Mouse (Mus musculus): ENCODE results near the gene Prss57.
"Not testable (repeated sequence)": the region's sequence is repeated elsewhere in the genome, so short reads cannot be mapped to it uniquely, and the experiment has no call there.

Gene Prss57

DNA sequence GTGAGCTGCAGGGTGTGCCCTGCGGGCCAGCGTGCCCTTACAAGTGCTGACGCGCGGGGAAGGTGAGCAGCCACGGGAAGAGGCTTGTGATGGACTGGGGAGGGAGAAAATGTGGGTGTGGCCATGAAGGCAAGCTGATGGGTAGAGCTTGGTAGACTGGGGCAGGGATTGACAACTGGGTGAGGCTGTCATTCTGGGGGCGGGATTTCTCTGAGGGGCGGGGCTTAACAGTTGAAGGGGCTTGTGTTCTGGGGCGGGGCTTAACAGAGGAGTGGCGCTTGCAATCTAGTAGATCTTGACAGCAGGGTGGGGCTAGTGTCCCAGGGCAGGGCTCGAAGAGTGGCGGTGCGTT is 10.1 kb downstream of the Prss57 start:
- DNase-seq (ENCODE audit: low spot score): no peak

DNA sequence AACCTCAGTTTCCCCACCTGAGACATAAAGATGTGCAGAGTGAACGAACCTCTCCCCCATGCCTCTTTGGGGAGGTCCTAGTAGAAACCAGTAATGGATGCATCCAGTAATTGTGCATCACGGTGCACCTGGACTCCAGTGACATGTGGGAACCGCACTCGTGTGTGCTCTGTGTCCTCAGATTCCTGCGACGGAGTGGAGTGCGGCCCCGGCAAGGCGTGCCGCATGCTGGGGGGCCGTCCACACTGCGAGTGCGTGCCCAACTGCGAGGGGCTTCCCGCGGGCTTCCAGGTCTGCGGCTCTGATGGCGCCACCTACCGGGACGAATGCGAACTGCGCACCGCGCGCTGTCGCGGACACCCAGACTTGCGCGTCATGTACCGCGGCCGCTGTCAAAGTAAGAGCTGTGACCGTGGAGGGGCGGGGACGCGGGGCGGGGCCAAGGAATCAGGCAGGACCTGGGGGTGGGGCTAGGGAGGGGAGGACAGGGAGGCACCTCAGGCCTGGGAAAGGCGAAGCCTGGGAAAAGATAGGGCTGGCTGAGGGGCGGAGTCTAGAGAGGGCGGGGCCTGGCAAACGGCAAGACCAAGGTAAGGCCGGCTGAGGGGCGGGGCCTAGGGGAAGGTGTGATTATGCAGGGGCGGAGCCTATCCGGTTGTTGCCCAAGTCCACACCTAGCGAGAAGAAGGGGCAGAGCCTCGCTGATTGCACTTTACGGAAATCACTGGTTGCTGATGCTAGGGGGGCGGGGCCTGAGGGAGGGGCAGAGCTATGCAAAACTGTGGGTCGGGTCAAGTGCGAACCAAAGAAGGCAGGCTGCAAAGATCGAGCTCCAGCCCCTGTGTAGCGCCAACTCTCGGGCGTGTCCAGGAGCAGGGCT is 10.7 kb downstream of the Prss57 start:
- peak; percentile 93 for DNase-seq (ENCODE audit: low spot score)

DNA sequence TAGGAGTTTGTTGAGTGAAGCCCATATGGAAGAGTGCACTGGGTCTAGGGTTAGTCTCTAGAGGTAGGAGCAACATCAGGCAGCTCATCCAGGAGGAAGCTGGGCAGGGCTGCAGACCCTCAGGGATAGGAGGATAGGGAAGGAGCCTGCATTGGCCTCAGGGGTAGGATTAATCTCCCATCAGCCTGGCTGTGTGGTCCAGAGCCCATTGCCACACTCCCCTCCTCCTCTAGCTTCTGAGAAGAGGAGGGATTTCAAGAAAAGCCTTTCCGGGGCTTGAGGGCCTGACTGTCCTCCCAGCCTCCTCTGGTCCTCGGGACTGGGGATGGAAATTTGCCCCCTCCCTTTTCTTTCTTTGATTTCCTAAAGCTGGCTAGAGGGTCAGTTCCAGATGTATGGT is 11.6 kb downstream of the Prss57 start:
- no peak for DNase-seq (ENCODE audit: low spot score)

DNA sequence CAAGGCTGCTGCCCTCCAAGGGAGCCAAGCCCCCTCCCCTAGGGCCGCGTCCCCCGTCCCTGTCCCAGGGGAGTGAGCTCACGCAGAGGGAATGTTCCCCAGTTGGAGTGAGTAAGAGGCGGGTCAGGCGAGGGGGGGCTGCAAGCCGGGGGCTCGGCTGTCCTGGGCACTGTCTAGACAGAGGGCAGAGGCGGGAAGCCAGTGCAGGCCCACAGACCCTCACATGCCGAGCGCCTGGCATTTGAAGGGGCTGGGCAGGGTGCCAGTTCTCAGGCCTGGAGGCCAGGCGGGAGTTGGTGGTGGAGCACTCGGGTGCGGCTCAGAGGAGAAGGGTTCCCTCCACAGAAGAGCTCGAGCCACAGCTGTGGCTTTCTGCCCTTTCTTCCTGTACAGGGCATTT is 12.8 kb downstream of the Prss57 start:
- peak; percentile 38 for DNase-seq (ENCODE audit: low spot score)

DNA sequence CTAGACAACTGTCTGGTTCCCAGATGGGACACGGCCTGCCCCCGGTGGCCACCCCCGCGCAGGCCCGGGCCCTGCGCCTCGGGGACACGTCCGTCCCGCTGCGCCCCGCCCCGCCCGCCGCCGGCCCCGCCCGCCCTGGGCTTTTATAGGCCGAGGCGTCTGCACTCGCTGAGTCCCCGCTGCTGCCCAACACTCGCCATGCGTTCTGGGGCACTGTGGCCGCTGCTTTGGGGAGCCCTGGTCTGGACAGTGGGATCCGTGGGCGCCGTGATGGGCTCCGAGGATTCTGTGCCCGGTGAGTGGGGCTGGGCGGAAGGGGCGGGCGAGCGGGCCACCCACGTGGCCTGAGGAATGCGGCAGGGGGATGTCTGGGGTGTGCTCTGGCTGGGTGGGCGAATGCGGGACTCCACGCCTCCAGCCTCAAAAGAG is 13.6 kb downstream of the Prss57 start, which contains the start of gene Fstl3:
TSS of gene Fstl3 (plus strand) at position 170 of the 429 bp plus-strand sequence.
- no peak for DNase-seq (ENCODE audit: low spot score)

DNA sequence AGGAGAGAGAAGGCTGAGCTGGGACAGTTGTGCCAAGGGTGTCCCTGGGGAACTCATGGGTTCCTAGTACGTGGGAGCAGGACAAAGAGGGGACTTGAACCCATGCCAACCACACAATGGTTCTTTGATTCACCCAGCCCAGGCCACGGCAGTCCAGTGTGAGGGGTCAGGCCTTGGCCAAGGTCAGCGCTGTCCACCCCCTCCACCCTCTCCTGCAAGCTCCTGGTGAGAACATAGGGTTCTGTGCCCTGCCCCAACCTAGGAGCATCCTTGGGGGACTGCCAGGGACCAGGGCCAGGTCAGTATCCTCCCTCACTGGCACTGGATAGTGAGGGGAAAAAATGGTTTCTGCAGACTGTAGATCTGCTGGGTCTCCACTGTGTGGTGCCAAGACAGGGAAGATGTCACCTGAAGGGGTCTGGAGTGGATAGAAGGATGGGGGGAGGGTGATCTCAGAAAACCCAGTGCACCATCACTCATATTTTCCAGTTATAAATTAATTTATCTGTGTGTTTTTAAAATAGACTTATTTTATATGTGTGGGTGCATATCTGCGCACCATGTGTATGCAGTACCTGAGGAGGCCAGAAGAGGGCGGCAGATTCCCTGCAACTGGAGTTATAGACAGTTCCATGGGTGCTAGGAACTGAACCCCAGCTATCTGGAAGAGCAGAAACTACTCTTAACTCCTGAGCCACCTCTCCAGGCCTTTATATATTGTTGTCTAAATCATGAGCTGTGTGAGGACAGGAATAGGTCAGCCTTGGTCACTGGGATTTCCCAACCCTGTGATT is 16.1 kb downstream of the Prss57 start:
- no peak for DNase-seq (ENCODE audit: low spot score)

DNA sequence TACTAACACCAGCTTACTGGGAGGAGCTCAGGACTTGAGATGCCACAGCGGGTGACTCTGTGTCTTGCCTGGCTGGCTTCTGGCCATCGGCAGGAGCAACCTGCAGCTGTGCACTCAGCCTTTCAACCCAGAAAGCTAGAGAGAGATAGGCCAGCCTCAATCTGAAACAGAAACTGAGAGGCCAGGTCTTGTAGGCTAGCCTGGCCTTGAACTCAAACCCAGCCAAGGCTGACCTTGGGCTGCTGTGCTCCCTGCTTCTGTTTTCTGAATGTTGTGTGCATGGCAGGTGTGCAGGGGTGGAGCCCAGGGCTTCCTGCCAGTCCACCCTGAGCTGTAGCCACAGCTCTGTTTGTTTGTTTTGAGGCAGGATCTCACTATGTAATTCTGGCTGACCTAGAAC is 17.6 kb downstream of the Prss57 start:
- DNase-seq (ENCODE audit: low spot score): no peak

DNA sequence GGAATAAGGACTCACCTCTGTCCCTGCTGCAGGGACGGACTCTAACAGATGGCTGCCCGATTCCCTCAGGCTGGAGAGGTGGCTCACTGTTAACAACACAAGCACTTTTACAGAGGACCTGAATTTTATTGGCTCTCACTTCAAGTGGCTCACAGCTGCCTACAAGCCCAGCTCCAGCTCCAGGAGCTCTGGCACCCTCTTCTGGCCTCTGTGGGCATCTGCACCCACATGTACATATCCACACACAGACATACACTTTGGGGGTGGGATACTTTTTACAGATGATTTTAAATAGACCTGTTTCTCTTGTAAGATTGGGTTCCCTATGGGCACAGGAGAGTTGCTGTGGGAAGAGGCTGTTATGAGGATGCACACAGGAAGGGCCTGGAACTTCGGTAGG is 18.4 kb downstream of the Prss57 start:
- DNase-seq (ENCODE audit: low spot score): no peak

DNA sequence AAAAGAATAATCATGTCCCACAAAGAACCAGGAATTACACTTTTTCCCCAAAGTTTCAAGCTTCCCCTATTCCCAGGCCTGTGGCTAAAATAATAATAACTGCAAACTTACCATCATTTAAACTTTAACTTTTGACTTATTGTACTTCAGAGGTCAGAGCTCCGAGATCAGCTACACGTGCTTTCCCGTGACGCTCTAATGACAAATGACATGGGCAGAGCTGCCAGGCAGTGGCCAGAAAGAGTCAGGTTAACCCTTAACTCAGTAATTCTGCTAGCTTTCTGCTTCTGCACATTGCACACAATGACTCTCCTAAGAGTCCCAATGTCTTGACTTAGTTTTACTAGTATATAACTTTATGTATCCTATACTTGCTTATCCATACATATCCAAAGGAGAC is 21.4 kb downstream of the Prss57 start:
- no peak for DNase-seq (ENCODE audit: low spot score)

DNA sequence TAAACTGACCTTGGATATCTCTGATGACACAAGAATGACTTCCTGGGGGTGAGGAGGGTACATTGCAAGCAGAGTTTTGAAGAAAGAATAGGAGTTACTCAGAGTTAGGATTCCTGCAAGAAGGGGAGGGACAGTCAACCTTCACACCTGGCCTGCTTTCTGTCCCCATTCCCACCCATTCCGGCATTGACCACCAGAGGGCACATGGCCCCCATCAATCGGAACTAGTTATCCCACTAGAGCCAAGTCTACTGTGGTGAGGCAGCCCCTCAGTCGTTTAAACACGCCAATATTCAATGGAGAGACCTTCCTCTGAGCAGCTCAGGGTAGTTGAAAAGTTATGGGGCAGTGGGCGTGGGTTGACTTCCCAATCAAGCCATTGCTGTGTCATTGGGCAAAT is 22.4 kb downstream of the Prss57 start:
- peak; percentile 70 for DNase-seq (ENCODE audit: low spot score)

DNA sequence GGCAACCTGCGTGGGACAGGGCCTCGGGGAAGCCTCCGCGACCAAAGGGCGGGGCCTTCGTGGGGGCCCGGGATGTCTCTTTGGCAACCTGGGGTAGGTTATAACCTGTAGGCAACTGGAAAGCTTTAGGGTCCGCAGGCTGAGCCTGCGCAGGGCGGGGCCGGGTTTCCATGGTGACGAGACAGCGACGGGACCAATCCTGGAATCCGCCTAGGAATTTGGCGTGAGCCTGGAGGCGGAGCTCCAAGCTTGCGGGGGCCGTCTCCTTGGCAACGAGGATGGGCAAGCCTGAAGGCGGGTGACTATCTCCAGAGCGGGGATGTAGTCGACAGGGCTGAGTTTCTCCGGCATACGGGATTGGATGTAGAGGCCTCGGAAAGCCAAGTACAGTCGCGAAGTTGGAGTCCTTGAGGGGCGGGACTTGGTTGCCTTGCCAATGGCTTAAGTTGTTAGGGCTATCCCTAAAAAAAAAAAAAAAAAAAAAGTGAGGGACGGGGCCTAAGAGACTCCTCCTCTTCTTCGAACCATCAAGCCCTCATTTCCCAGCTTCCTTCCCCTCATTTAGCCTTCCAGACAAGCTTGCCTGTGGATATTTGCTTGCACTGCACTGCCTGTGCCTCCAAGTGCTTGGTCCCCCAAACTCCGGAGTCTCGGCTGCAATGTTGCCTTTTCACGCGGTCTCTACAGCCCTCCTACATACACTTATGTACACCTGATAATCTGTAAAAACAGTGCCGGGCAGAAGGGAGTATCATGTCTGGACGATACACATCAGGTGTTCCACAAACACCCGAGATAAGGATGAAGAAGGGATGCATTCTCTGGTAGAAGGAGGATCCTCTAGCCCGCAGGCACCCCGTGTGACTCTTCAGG is 23.2 kb downstream of the Prss57 start:
- peak; percentile 88 for DNase-seq (ENCODE audit: low spot score)

DNA sequence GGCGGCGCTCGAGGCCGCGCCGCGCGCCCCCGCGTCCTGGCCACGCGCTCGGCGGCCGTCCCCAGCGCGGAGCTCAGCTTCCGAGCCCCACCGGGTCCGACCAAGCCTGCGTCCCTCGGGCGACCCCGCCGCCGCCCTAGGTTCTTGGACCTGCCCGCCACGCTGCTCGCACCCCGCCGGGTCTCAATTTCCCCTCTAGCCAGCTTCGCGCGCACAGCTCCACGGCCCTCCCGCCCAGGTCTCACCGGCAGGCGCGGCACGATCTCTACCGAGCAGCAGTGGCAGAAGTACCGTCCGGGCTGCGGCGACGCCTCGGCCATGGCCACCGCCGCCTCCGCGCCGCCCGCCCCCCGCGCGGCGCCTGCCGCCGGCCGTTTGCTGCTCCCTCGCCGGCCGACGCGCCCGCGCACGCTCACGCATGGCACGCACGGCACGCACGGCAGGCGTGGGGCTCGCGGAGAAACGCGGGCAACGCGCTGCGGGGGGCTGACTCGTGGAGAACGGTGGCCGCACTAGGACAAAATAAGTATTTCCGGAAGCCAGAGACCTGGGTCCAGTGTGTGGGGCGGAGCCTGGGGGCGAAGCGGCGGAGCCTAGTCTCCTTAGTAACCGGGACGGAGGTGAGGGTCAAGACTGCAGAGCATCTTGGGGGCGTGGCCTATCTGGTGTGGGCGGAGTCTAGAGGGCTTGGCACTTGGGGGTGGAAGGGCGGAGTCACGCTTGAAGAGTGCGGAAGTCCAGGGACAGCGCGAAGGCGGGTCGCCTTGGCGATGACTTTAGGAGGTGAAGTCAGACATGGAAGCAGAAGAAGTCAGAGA is 24.0 kb downstream of the Prss57 start, which contains the start of gene Rnf126:
TSS of gene Rnf126 (minus strand) at position 445 of the 818 bp plus-strand sequence.
- DNase-seq (ENCODE audit: low spot score): peak; percentile 99

DNA sequence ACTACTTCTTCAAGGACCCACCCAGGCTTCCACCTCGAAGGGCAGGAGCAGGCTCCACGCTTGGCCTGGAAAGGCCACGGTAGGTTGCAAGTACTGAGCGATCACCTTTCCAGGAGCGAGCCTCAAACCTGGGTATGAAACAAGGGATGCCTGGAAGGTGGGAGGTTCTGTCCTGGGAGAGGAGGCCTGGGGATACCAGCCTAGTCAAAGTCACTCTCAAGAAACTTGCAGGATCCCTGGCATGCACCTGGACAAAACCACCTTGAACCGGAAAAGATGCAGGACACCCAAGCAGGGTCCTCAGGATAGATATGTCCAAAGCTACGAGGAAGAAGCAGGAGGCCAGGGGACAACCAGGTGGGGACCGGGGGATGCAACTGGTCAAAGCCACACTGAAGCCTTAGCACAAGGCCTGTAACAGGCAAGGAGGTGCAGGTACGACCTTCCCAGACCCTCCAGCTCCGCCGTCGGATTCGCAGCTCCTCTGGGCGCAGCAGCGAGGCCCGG is 24.7 kb downstream of the Prss57 start:
- DNase-seq (ENCODE audit: low spot score): no peak

DNA sequence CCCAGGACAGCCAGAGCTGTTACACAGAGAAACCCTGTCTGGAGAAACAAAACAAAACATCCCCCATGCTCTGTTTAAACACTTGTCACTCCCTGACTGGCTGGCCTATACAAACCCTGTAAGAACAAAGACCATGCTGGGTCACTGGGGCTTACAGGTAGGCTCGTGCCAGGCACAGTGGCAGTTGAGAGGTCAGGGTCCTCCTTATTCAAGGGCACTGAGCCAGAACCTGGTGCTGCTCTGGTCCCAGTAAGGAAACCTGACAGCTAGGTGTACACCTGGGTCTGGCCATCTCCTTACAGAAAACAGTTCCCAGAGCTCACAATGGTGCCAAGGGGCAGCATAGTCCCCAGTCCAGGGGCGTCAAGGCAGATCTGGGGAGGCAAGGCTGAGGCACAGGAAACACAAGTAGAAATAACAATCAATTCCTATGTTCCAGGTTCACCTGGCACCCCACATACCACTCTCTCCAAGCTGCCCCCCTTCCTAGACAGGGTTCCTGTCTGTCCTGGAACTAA is 25.5 kb downstream of the Prss57 start:
- no peak for DNase-seq (ENCODE audit: low spot score)

DNA sequence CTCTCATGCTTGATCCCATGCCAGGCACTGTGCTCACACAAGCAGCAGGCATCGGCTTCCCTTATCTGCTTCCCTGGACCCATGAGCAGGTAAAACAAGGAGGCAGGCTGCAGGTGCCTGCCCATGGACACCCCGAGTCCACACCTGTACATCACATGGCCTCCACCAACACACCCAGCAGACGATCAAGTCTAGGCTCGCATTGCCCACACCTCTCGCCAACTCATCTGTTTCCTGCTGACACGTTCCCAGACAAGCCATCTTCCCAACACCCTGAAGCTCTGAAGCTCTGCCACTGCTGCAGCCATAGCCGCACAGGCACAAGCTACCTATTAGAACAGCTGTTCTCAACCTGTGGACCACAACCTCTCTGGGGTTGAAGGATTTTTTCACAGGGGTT is 26.5 kb downstream of the Prss57 start:
- DNase-seq (ENCODE audit: low spot score): no peak

DNA sequence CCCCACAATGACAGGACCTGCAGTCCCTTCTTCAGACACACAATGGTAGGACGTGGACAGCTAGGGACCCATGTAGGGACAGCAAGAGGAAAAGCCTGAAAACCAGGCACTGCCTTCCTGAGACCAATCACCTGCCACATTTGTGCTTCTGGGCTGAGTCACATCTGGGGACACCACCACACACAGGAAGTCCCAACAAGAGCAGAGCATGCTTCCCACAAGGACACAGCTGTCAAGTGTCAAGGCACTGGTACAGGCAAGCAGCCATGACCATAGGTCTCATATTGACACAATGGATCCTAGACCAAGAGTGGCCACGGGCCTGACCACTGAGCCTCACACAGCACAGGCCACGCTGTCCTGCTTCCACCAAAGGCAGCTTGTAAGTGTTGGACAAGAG is 27.9 kb downstream of the Prss57 start:
- no peak for DNase-seq (ENCODE audit: low spot score)

DNA sequence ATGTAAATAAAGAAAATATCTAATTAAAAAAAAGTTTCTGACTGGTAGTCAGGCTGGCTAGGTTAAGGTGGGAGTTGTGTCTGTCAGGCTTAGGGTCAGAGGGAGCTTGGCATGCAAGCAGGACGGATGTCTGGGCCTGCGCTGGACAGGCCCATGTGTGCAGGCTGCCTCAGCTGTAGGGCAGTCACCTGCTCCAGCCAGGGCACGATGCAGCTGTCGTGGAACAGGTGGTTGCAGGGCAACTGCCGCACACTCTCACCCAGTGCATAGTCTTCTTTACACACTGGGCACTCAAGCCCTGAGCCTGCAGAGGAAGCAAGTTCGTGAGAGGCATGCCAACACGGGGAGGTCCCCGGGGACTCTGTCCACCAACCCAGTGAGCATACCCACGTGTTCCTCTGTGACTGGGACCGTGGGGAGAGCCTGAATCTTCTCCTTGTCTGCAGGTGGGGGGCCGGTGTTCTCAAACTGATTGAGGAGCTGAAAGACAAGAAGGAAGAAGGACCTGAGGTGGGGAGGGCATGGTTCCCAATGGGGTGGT is 30.1 kb downstream of the Prss57 start:
- no peak for DNase-seq (ENCODE audit: low spot score)

DNA sequence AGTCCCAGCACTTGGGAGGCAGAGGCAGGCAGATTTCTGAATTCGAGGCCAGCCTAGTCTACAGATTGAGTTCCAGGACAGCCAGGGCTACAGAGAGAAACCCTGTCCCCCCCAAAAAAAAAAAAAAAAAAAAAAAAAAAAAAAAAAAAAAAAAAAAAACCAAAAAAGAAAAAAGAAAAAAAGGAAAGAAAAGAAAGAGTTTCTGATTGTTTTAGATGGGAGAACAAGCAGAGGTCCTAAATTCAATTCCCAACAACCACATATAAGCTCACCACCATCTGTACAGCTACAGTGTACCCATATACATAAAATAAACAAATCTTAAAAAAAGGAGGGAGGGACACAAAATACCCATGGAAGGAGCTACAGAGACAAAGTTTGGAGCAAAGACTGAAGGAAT is 31.1 kb downstream of the Prss57 start:
- not testable (repeated sequence) for DNase-seq (ENCODE audit: low spot score)

DNA sequence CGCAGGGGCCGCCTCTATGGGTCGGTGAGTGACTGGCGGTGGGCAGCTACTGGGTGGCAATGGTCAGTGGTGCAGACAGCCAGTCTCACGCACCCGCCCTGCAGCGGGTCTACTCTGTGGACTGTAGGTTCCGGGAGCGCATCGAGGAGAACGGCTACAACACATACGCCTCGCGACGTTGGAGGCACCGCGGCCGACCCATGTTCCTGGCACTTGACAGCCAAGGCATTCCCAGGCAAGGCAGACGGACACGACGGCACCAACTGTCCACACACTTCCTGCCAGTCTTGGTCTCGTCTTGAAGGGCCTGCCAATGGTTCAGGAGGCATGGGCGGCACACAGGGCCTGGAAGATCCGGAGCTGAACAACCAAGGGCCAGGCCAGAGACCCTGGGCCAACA is 34.1 kb downstream of the Prss57 start:
- no peak for DNase-seq (ENCODE audit: low spot score)

DNA sequence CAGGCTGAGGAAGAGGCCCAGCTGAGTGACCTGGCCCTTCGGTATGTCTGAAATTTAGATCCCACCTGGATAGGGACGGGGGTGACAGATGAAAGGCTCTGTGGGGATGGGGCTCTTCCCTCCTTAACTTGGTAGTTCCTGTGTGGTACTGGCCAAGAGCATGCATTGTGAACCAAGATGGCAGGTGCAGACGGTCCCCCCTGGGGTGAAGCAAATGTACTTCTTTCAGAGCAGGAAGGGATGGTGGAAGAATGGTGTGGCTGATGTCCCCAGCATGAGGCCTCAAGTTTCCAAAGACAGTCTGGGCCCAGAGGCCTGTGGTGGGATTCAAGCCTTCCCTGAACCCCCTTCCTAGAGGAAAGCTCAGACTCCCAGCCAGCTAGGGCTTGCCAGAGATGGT is 34.9 kb downstream of the Prss57 start:
- DNase-seq (ENCODE audit: low spot score): no peak
